Mouse (Mus musculus) granulocyte monocyte progenitor cell, adult 5-6 weeks (primary cell): ENCODE data around the gene Orai3. TPM values are rescaled to one million over a fixed set of nuclear protein-coding genes. Genes with fewer than 3 reads are reported as not detected.

Source experiments
- ATAC-seq: replicated peaks from 2 replicates; pipeline ENCODE4 v1.8.0; 2016; ENCODE audit warnings: mild to moderate bottlenecking, moderate TSS enrichment, inconsistent platforms; ENCODE audit not compliant: poor library complexity, severe bottlenecking
- total RNA-seq, 2 experiments: library from RNA; stranded (forward) in 1 of 2; stranded (reverse) in 1 of 2; fragments of 200-712, 200-1000 nt in 1 of 2; fragments of >200 nt in 1 of 2; fragmentation: Nextera tagmentation in 1 of 2; gene quantifications; 2 replicates each; pipeline ENCODE4 v1.2.3; 2014 to 2017

The Orai3 gene
- total RNA-seq, 2 experiments from 2014 or later: 22.8 to 36.8 TPM

DNA sequence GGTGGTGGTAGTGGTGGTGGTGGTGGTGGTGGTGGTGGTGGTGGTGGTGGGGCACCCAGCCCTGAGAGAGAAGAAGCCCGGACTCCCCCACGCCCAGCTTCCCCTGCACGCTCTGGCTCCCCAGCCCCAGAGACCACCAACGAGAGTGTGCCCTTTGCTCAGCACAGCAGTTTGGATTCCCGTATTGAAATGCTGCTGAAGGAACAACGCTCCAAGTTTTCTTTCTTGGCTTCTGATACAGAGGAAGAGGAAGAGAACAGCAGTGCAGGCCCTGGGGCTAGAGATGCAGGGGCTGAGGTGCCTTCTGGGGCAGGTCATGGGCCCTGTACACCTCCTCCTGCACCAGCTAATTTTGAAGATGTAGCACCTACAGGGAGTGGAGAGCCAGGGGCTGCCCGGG is 15.7 kb downstream of the Orai3 start, which contains the start of gene Gm49388:
TSS of gene Gm49388 (plus strand) at position 301 of the 400 bp plus-strand sequence.
- ATAC-seq: no peak

DNA sequence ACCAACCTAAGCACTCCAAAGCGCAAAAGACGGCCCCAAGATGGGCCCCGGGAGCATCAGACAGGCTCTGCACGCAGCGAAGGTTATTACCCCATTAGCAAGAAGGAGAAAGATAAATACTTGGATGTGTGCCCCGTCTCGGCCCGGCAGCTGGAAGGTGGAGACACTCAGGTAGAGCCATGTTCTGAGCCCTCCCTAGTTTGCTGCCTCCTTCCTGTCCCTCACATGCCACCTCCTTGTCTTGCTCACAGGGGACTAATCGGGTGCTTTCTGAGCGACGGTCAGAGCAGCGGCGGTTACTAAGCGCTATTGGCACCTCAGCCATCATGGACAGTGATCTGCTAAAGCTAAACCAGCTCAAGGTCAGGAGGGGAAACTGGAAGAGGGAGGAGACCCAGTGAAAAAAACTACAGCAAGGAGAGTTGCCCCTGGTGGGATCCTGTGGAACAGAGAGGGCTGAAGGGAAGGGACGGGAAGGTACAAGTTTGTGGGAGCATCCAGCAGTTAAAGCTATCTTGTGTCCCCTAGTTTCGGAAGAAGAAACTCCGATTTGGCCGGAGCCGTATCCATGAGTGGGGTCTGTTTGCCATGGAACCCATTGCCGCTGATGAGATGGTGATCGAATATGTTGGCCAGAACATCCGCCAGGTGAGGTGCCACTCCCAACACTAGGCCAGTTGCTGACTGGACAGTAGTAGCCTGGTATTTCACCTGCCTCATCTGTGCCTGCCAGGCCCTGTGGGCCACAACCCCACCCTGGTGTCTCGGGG is 27.6 kb downstream of the Orai3 start:
- ATAC-seq: no peak

DNA sequence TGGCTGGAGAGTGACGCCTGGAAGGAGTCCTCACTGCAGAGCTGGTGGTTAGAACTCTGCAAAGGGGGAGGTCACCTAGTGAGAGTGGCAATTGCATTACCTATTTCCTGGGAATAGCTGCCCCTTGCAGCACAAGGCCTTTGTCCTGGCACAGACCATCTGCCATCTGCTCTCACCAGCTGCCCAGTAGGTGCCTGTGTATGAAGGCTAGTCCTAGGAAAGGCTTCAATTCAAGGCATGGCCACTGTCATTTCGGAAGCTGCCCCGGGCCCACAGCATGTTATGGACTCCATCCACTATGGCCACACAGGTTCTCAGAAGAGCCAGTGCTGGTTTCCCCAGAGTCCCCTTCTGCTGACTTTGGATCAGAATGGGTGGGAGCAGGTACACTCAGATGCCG is 29.0 kb downstream of the Orai3 start:
- no peak for ATAC-seq

DNA sequence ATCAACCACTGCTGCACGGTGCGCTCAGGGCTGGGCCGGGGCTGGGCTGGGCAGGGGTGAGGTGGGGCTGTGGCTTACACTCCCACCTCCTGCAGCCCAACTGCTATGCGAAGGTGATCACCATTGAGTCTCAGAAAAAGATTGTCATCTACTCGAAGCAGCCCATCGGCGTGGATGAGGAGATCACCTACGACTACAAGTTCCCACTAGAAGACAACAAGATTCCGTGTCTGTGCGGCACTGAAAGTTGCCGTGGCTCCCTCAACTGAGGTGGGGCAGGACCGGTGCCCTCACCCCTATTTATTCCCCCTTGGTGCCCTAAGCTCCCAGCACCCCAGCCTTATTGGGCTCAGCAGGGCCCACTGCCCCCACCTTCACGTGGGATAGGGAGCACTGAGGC is 29.6 kb downstream of the Orai3 start:
- ATAC-seq: no peak

DNA sequence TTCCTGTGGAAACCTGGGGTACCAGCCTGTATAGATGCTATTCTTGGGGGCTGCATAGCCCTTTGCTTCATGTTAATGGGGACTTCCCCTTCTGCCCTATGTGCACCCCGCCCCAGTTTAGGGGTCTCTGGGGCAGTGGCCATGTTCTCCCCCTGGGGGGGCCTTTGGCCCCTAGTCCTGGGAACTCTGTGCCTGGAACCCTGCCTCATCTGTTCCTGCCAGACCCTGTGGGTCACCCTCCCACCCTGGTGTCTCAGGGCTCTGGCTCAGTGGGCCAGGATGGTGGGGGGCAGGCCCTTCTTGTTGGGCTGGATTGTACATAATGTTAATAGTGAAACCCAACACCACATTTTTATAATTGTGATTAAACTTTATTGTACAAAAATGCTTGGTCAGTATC is 30.1 kb downstream of the Orai3 start:
- no peak for ATAC-seq

DNA sequence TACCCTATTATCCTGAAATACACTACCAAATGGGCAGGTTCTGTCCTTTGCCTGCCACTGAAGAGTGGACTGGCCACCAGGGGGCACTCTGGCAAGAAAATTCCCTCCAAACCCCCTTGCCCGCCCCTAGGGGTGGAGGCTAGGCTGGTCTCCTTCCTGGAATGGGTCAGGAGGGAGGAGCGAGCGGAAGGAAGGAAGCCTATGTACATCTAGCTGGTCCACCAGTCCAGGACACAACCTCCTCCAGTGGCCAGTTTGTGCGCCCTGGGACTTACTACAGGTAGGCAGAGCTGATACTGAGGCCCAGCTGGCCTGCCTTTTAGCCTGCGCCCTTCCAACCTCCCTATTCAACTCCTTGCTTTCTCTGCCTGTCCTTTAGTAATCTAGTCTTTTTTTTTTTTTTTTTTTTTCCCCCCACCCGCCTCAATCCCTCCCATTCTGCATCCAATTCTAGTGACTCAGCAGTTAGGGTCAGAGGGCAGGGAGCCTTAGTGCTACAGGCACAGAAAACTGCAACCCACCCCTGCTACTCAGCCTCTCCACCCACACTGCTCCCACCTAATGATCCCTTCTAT is 30.9 kb downstream of the Orai3 start, which contains the start of gene Hsd3b7:
TSS of gene Hsd3b7 (plus strand) at position 170 of the 575 bp plus-strand sequence.
- peak; percentile 93 for ATAC-seq

DNA sequence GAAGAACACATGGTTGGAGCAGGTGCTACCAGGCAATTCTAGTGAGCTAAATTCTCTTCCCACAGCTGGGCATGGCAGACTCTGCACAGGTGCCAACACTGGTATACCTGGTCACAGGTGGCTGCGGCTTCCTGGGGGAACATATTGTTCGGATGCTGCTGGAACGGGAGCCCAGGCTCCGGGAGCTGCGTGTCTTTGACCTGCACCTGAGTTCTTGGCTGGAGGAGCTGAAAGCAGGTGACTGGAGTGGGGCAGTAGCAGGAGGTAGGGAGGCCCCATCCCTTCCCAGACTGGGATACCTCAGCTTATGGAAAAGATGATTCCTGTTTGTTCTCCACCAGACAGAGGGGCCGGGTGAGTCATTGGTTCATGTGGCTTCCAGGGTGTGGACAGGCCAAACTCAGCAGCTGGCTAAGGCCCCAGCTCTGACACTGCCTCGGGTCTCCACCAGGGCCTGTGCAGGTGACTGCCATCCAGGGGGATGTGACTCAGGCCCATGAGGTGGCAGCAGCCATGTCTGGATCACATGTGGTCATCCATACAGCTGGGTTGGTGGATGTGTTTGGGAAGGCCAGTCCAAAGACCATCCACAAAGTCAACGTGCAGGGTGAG is 31.5 kb downstream of the Orai3 start:
- ATAC-seq: no peak

DNA sequence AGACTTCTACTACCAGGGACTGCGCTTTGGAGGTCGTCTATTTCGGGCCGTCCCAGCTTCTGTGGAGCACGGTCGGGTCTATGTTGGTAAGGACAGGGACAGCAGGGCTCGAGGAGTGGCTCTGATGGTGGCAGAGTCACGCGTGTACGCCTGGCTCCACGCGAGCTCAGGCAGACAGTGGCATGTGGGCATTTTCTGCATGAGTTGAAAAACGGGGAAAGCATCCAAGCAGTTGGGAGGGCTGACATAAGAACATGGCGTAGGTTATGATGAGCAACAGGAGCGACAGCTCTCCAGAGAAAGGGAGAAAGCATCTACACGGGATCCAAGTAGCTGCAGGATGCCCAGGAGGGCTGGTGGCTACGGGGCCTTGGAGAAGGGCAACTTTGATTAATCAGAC is 32.7 kb downstream of the Orai3 start:
- ATAC-seq: no peak

DNA sequence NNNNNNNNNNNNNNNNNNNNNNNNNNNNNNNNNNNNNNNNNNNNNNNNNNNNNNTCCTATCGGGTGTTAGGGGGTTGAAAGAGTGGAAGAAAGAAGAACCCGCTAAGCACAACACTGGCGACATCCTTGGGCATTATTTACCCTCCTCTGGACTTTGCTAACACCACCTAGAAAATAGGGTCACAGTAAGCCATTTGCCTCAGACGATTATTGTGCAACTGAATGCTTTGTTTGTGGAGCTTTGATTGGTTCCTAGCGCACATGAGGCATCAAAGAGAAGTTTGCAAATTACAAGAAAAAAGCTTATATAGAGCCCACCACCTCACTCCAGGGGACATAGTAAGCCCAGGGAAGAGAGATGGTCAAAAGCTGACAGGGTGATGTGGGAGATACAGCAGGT is 39.2 kb downstream of the Orai3 start:
- ATAC-seq: no peak

DNA sequence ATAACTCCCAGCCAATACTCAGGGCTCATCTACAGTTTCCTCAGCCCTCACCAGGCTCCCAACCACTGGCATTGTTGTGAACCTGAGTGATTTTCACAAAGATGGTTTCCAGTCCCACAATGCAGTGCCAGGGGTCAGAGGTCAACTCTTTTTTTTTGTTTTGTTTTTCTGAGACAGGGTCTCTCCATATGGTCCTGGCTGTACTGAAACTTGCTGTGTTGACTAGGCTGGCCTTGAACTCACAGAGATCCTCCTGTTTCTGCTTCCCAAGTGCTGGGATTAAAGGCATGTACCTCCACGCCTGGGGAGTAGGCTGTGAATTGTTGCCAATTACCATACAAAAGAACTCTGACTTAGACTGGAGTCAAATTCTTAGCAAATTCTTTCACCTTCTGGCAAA is 40.2 kb downstream of the Orai3 start:
- no peak for ATAC-seq

DNA sequence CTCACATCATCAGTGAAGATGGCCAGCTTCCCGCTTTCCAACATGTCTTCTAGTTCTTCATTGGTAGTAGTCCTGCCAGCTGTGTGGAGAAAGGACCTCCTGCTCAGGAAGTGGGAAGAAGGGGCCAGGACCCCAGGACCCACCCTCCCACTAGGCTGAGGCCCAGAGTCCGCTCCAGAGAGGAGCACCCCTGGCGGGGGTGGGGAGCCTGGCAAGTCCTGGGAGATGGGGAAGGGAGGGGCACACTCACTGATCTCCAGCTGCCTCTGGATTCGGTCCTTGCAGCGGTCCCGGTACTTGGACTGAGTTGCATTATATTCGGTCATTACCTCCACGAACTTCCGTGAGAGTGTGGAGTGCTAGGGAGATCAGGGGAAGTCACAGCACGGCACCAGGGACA is 41.0 kb downstream of the Orai3 start:
- no peak for ATAC-seq

DNA sequence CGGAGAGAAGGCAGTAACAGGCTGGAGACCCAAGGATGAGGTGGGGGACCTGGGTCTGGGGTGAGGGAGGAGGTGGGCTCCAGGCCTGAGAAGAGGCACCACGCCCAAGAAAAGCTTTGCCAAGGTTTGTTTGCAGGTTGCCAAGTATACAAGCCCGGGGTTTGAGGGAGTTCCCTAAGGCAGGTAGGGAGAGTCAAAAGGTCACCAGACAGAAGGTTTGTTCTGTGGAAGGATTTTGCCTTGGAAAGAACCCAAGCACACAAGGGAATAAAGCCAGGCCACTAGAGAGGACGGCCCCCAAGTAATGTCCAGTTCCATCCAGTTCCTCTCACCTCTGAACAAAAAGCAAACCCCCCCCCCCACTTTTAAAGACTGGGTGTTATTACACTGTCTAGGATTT is 41.6 kb downstream of the Orai3 start:
- no peak for ATAC-seq

DNA sequence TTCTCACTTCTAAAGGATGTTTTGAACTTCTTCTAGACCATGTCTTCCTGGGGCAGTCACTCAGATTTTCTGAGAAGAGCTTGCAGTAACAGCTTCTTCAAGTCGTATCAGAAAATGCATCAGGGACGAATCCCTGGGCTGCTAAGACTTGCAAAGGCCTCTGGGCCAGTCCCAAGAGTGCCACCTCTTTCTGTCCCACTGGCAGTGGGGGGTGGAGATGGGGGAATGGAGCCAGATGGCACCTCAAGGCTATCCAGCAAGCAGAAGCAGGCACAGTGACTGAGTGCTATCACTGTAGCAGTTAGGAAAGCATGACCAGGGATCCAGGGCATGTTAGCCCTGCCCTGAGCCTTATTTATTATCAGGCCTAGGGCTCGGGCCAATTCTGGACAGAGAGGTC is 42.7 kb downstream of the Orai3 start:
- no peak for ATAC-seq

DNA sequence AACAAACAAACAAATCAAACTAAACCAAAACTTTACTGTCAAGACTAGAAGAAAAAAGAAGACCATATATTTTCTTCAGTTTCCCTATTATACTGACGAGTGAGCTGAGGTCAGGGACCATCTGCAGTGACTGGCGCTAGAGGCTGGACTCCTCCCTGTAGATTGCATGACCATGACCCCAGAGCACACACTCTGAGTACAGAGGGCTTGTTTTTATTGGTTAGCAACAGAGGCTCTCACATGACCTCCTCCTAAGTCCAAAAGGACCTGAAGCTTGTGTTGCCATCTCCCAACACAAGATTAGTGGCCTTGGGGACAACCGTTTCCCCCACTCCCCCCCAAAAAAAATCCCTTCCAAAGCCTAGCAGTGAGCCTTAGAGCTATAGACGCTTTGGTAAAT is 44.2 kb downstream of the Orai3 start:
- no peak for ATAC-seq

DNA sequence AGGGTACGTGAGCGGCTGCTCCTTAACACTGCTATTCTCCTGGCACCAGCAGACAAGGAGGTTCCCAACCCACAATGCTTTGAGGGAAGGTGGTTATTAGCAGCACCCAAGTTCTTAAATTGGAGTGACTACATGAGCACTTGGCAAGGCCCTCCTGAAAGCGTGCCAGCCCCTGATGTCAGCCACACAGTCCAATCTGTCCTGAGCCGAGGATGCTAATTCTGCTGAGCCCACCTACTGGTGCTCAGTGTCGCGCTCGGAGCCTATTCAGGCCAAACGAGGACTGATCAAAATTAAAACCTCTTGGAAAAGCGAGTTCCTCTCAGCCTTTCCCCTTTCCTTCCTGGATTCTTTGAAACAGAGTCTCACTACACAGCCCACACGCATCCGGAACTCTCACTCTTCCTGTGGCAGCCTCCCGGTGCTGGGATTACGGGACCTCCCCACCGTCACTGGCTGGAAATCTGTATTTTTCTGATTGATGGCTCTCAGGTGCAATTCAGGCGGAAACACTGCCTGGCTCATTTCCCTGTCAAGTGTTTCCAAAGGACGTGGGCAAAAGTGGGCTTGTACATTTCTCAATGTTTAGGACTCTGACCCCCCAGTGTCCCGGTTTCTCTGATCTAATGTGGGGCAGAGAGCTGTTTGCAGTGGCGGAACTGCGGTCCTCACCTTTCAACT is 44.8 kb downstream of the Orai3 start:
- no peak for ATAC-seq

DNA sequence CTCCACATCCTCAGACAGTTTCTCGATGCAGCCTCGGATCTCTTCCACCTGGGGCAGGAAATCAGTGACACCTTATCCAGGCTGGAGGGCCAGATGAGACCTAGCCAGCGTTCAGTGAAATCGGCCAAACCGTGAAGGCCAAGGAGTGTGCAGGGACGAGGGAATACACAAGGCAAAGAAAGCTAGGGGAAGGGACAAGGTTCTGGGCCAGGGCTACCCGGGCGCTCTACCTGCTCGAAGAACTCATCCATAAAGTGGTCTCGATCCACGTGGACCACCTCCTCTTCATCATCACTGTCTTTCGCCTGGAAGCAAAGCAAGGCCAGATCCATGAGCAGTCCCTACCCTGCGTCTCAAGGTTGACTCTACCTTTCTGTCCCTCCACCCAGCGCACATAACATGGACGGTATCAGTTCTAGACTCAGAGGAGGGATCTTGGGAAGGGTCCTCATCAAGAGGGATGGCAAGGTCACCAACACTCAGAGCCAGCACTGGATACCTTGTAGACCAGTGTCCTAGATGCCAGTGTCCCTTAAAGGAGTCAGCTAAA is 45.6 kb downstream of the Orai3 start:
- no peak for ATAC-seq

DNA sequence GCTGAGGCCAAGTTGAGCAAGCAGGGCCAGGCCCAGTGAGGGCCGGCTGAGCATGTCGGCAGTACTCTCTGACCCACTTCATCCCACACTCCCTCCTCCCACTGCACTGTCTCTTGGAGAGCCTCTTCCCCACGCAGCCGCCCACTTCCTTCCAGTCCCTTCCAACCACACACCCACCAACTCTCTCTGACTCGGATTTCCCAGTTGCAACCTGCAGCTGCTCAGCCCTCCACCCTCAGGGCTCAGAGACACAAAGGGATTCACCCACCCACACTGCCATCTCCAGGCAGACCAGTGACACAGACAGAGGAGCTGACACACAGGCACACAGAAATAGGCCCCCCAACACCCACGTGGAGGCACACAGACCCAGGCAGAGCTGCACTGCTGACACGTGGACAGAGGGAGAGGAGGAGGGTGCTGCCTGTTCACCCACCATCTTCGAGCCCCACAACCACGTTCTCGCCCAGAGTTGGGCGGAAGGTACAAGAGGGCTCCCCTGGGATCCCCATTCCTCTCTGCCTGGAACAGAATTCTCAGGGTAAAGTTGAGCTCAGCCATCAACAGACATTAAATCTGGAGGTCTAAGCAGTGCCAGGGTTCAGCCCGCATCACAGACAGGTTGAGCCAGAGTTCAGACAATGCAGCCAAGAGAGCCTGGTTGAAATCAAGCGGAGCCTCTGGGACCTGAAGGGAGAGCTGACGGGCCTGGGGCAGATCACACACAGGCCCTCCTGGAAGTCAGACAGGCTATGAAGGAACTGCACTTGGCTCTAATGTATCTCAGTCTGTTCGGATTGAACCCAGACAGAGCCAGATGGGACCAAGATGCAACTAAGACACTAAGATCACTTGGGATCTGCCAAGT is 46.6 kb downstream of the Orai3 start:
- peak; percentile 92 for ATAC-seq

DNA sequence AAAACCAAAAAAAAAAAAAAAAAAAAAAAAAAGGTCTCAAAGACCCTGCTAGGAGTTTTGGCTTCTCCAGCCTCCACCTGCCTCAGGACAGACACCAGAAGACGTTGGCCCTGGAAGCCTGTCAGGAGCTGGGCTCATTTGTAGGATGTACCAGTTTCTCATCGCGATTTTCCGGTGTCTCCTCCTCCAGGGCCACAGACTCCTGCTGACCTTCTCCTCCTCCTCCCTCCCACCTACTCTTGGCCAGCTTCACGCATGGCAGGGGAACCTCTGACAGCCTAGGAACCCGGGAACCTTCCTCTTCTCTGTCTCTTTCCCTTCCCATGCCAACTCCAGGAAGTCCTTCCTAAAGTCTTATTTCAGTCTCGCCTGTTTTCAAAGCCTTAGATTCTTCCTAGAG is 47.4 kb downstream of the Orai3 start:
- ATAC-seq: no peak

DNA sequence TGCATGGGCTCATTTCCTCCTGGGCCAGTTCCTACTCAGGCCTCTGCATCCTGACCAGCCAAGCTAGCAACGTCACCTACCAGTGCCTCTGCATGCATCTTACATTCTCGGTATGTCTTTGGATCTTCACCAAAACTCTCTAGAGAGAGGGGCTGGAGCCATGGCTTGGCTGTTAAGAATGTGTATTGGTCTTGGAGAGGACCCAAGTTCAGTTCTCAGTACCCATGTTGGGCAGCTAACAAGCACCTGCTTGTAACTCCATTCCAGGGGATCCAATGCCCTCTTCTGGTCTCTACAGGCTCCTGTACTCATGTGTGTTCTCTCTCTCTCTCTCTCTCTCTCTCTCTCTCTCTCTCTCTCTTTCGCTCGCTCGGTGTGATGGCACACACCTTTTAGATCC is 48.2 kb downstream of the Orai3 start:
- ATAC-seq: no peak
